Mouse (Mus musculus): ENCODE measurements around the gene Ssxb9. TPM values are rescaled to one million over a fixed set of nuclear protein-coding genes. Genes with fewer than 3 reads are reported as not detected.
"Not testable (repeated sequence)": the region's sequence is repeated elsewhere in the genome, so short reads cannot be mapped to it uniquely, and the experiment has no call there.

The Ssxb9 gene
- total RNA-seq (2021) = not detected
- long read RNA-seq, experiment 1 = 0 reads
- long read RNA-seq, experiment 2 = 0 reads

- not testable (repeated sequence) for DNase-seq
Observed at GRCm38 (mm10) chrX:8366678-8367077, at the start of gene Ssxb9. Gene Ssxb9, plus strand, starts transcription at chrX:8366978.

- no peak for DNase-seq
Observed at GRCm38 (mm10) chrX:8327124-8327523, 39.7 kb upstream of the Ssxb9 start, which contains the start of gene Ssxb10. Gene Ssxb10, plus strand, starts transcription at chrX:8327424.

GRCm38 (mm10) chrX:8413005-8413404 lies 46.2 kb downstream of the Ssxb9 start, which contains the start of gene Ssxb1:
Gene Ssxb1, plus strand, starts transcription at chrX:8413305.
- not testable (repeated sequence) for DNase-seq

Other genes with a start within 250 kb of the Ssxb9 start
- gene Wdr13, start 234.1 kb upstream of the Ssxb9 start, total RNA-seq (2021) = 10 to 100 TPM; 21.8 to 25.4 TPM
- 100 to 1,000 TPM; 291 to 335 TPM for gene Rbm3, start 221.1 kb upstream of the Ssxb9 start, total RNA-seq (2021)
- gene Tbc1d25, start 190.8 kb upstream of the Ssxb9 start, total RNA-seq (2021) = 1 to 10 TPM; 3.5 to 3.6 TPM
- gene Ebp, start 173.5 kb upstream of the Ssxb9 start, total RNA-seq (2021) = 10 to 100 TPM; 17.9 to 18.2 TPM
- gene Porcn, start 160.5 kb upstream of the Ssxb9 start, total RNA-seq (2021) = 1 to 10 TPM; 3.9 to 5.1 TPM
- gene Ftsj1, start 114.6 kb upstream of the Ssxb9 start, total RNA-seq (2021) = 10 to 100 TPM; 12.1 to 13.6 TPM
- under 1 TPM; 0.33 to 0.97 TPM for gene Slc38a5, start 95.8 kb upstream of the Ssxb9 start, total RNA-seq (2021)
- not detected for gene Ssxb10, start 39.6 kb upstream of the Ssxb9 start, total RNA-seq (2021)
- not detected for gene Ssxb1, start 46.3 kb downstream of the Ssxb9 start, total RNA-seq (2021)
- not detected for gene Ssxb2, start 94.7 kb downstream of the Ssxb9 start, total RNA-seq (2021)
- gene Gm14459, start 158.0 kb downstream of the Ssxb9 start, total RNA-seq (2021) = not detected
- gene Ssxb6, start 181.3 kb downstream of the Ssxb9 start, total RNA-seq (2021) = not detected
- not detected for gene Ssxb3, start 224.8 kb downstream of the Ssxb9 start, total RNA-seq (2021)

Measured in gastrocnemius, postnatal 10 days (tissue).